Mouse (Mus musculus) ES-E14 (cell line): Measurements from ENCODE around the gene Prlr. TPM values are rescaled to one million over a fixed set of nuclear protein-coding genes. Genes with fewer than 3 reads are reported as not detected.

ENCODE experiments used
- DNase-seq: peaks from one replicate; pipeline ENCODE4 v3.0.0-alpha.2; 2013; ENCODE audit warnings: low read depth, low spot score
- H3K27ac ChIP-seq: 2 replicates; pipeline ENCODE4 v1.5.1; 2012; ENCODE audit warnings: low read depth, mild to moderate bottlenecking, low read length, moderate library complexity, mixed read lengths; ENCODE audit not compliant: poor library complexity, insufficient read depth, severe bottlenecking
- H3K36me3 ChIP-seq: 2 replicates; pipeline ENCODE4 v1.6.1; 2012; ENCODE audit warnings: mild to moderate bottlenecking, low read length, moderate library complexity, mixed read lengths; ENCODE audit not compliant: control insufficient read depth, poor library complexity, insufficient read depth, severe bottlenecking
- H3K4me1 ChIP-seq, 2 experiments: fragments of 150-350 bp in 1 of 2; sonication (generic) in 1 of 2; 2 replicates each; pipeline ENCODE4 v1.6.1; 2012; ENCODE audit warnings: low read length in 2 of 2, mild to moderate bottlenecking in 1 of 2, mixed read lengths in 1 of 2; ENCODE audit not compliant: control insufficient read depth in 2 of 2, insufficient read depth in 2 of 2, poor library complexity in 1 of 2
- H3K4me3 ChIP-seq, 2 experiments: fragments of 150-350 bp in 1 of 2; sonication (generic) in 1 of 2; 2 replicates each; pipeline ENCODE4 v1.5.1; 2012; ENCODE audit warnings: low read length in 2 of 2, low read depth in 1 of 2, mild to moderate bottlenecking in 1 of 2, mixed read lengths in 1 of 2; ENCODE audit not compliant: insufficient read depth in 1 of 2, poor library complexity in 1 of 2, severe bottlenecking in 1 of 2
- H3K9ac ChIP-seq: 2 replicates; pipeline ENCODE4 v1.6.1; 2012; ENCODE audit warnings: low read depth, mild to moderate bottlenecking, low read length, mixed read lengths; ENCODE audit not compliant: poor library complexity, insufficient read depth, severe bottlenecking
- H3K9me3 ChIP-seq: fragments of 150-350 bp; sonication (generic); 2 replicates; pipeline ENCODE4 v1.6.1; 2012; ENCODE audit warnings: low read depth, mild to moderate bottlenecking, low read length; ENCODE audit not compliant: control insufficient read depth, insufficient read depth
- CHD2 ChIP-seq: IDR thresholded peaks from 2 replicates; pipeline ENCODE4 v1.6.1; 2014; ENCODE audit warnings: mild to moderate bottlenecking, low read depth, low read length, inconsistent platforms
- HCFC1 ChIP-seq: IDR thresholded peaks from 2 replicates; pipeline ENCODE4 v1.6.1; 2012; ENCODE audit warnings: low read length, inconsistent platforms, borderline replicate concordance; ENCODE audit not compliant: insufficient read depth
- MAFK ChIP-seq: IDR thresholded peaks from 2 replicates; pipeline ENCODE4 v1.6.1; 2014; ENCODE audit warnings: mild to moderate bottlenecking, low read depth, low read length, inconsistent platforms; ENCODE audit not compliant: insufficient read depth
- ZC3H11A ChIP-seq: IDR thresholded peaks from 2 replicates; pipeline ENCODE4 v1.6.1; 2012; ENCODE audit warnings: low read depth, mild to moderate bottlenecking, inconsistent platforms, low read length, borderline replicate concordance
- ZNF384 ChIP-seq: IDR thresholded peaks from 2 replicates; pipeline ENCODE4 v1.6.1; 2012; ENCODE audit warnings: low read depth, low read length, inconsistent platforms
- in situ Hi-C, 2 experiments: fragments of 600-800 bp; cut with MboI; formaldehyde crosslinking; loops; one replicate each; pipeline ENCODE4 v1.15.1; 2025; ENCODE audit warnings: low sequenced_read_pairs in 2 of 2, inconsistent platforms in 1 of 2; ENCODE audit not compliant: unreplicated experiment in 2 of 2
- total RNA-seq: library from RNA; depleted of rRNA; stranded (reverse); fragments of 300-350 nt; gene quantifications from 2 replicates; pipeline ENCODE4 v1.2.3, GENCODE M21; 2012; rRNA removed

Prlr gene
- total RNA-seq, 1 experiment = 1.0 TPM

GRCm38 (mm10) chr15:10375404-10375803 is 198.4 kb downstream of the Prlr start:
- in situ Hi-C loops = no loop called here
- Histone ChIP-seq H3K36me3 (no peaks in the 10 kb centered on the region), H3K27ac (no peak overlapping the region), H3K9me3 (no peaks in the 10 kb centered on the region), H3K4me3 (no peak overlapping the region), H3K4me1 (no peaks in the 10 kb centered on the region), H3K9ac (no peak overlapping the region)
- no peak for DNase-seq
- TF ChIP-seq HCFC1 = no peak
- TF ChIP-seq ZNF384 = no peak
- TF ChIP-seq MAFK = no peak
- no peak for TF ChIP-seq ZC3H11A
- TF ChIP-seq CHD2 = no peak

GRCm38 (mm10) chr15:10378338-10378959 is 201.4 kb downstream of the Prlr start:
- in situ Hi-C loops = no loop called here
- no peak overlapping the region for H3K9ac ChIP-seq

GRCm38 (mm10) chr15:10379757-10380458 is 202.9 kb downstream of the Prlr start:
- no peak overlapping the region for H3K27ac ChIP-seq
- H3K4me1 ChIP-seq = no peaks in the 10 kb centered on the region
- no peak for TF ChIP-seq ZC3H11A
- no peak for TF ChIP-seq HCFC1
- TF ChIP-seq CHD2 = no peak
- no peak for TF ChIP-seq MAFK
- TF ChIP-seq ZNF384 = no peak
- DNase-seq = no peak
- in situ Hi-C loops = no loop called here
- no peak overlapping the region for H3K9ac ChIP-seq
- no peaks in the 10 kb centered on the region for H3K36me3 ChIP-seq
- no peaks in the 10 kb centered on the region for H3K9me3 ChIP-seq
- no peak overlapping the region for H3K4me3 ChIP-seq

More at GRCm38 (mm10) chr15:10378338-10378959, 201.4 kb downstream of the Prlr start:
- Histone ChIP-seq H3K36me3 (no peaks in the 10 kb centered on the region), H3K9me3 (no peaks in the 10 kb centered on the region), H3K4me3 (no peak overlapping the region), H3K4me1 (no peaks in the 10 kb centered on the region), H3K27ac (no peak overlapping the region)
- no peak for TF ChIP-seq MAFK
- no peak for TF ChIP-seq HCFC1
- TF ChIP-seq ZC3H11A = no peak
- TF ChIP-seq ZNF384 = no peak
- no peak for TF ChIP-seq CHD2
- no peak for DNase-seq

GRCm38 (mm10) chr15:10387263-10387662 is 210.2 kb downstream of the Prlr start:
- Histone ChIP-seq H3K4me3 (no peak overlapping the region), H3K9ac (no peak overlapping the region), H3K9me3 (no peaks in the 10 kb centered on the region), H3K4me1 (no peaks in the 10 kb centered on the region), H3K36me3 (no peaks in the 10 kb centered on the region), H3K27ac (no peak overlapping the region)
- in situ Hi-C loops = no loop called here
- TF ChIP-seq ZNF384 (no peak), HCFC1 (no peak), MAFK (no peak), CHD2 (no peak)
- no peak for DNase-seq

Other genes with a start within 250 kb of the Prlr start
- not detected in 2 replicates for gene Gm21973, start 148.1 kb downstream of the Prlr start, total RNA-seq
- gene Agxt2, start 181.3 kb downstream of the Prlr start, total RNA-seq = not detected in 2 replicates